Mouse (Mus musculus): ENCODE measurements around the gene Ehf. TPM values are rescaled to one million over a fixed set of nuclear protein-coding genes. Genes with fewer than 3 reads are reported as not detected.

Ehf gene
- polyA plus RNA-seq, 1 experiment from 2014 or later, result not detected

- Histone ChIP-seq H3K4me2 (no peak overlapping the region), H3K27me3 (replicated peaks) (no peaks in the 10 kb centered on the region), H3K4me1 (0 out of 2 replicates have a peak, but pooled peaks cover 4% of the 10 kb centered on the region), H3K36me3 (no peaks in the 10 kb centered on the region), H3K9ac (replicated peaks) (no peak overlapping the region), H3K4me3 (replicated peaks) (no peak overlapping the region), H3K27ac (replicated peaks) (no peak overlapping the region), H3K9me3 (replicated peaks) (no peaks in the 10 kb centered on the region)
- 21% methylated on average over 3 of the region's 3 CpGs for WGBS
- ATAC-seq (ENCODE audit: low FRiP score), result no peak
These were observed 9.9 kb downstream of the Ehf start for GRCm38 (mm10) chr2:103293214-103293613.

GRCm38 (mm10) chr2:103290705-103291269 lies 12.3 kb downstream of the Ehf start:
- H3K36me3 ChIP-seq, result no peaks in the 10 kb centered on the region
- H3K4me2 ChIP-seq, result no peak overlapping the region
- H3K4me3 ChIP-seq (replicated peaks), result no peak overlapping the region
- no peak for ATAC-seq (ENCODE audit: low FRiP score)
- 23% methylated on average over 2 of the region's 2 CpGs for WGBS
- 0 out of 2 replicates have a peak, but pooled peaks cover 4% of the 10 kb centered on the region for H3K4me1 ChIP-seq
- no peak overlapping the region for H3K27ac ChIP-seq (replicated peaks)
- no peak overlapping the region for H3K9ac ChIP-seq (replicated peaks)
- H3K27me3 ChIP-seq (replicated peaks), result no peaks in the 10 kb centered on the region
- H3K9me3 ChIP-seq (replicated peaks), result no peaks in the 10 kb centered on the region

- 0 out of 2 replicates have a peak, but pooled peaks cover 4% of the 10 kb centered on the region for H3K4me1 ChIP-seq
- WGBS, result 95% methylated on average over 3 of the region's 3 CpGs
- H3K9ac ChIP-seq (replicated peaks), result no peak overlapping the region
- ATAC-seq (ENCODE audit: low FRiP score), result no peak
- H3K27me3 ChIP-seq (replicated peaks), result no peaks in the 10 kb centered on the region
- no peak overlapping the region for H3K27ac ChIP-seq (replicated peaks)
- H3K4me3 ChIP-seq (replicated peaks), result no peak overlapping the region
- no peak overlapping the region for H3K4me2 ChIP-seq
- no peaks in the 10 kb centered on the region for H3K9me3 ChIP-seq (replicated peaks)
- no peaks in the 10 kb centered on the region for H3K36me3 ChIP-seq
These were observed 12.9 kb downstream of the Ehf start for GRCm38 (mm10) chr2:103290167-103290566.

- H3K4me1 ChIP-seq, result 0 out of 2 replicates have a peak, but pooled peaks cover 4% of the 10 kb centered on the region
- H3K27ac ChIP-seq (replicated peaks), result no peak overlapping the region
- no peaks in the 10 kb centered on the region for H3K36me3 ChIP-seq
- no peak overlapping the region for H3K9ac ChIP-seq (replicated peaks)
- H3K9me3 ChIP-seq (replicated peaks), result no peaks in the 10 kb centered on the region
- WGBS, result 84% methylated on average over 7 of the region's 7 CpGs
- ATAC-seq (ENCODE audit: low FRiP score), result no peak
- H3K4me3 ChIP-seq (replicated peaks), result no peak overlapping the region
- no peaks in the 10 kb centered on the region for H3K27me3 ChIP-seq (replicated peaks)
- no peak overlapping the region for H3K4me2 ChIP-seq
These were observed 13.6 kb downstream of the Ehf start for GRCm38 (mm10) chr2:103289407-103289950.

GRCm38 (mm10) chr2:103287716-103288115 lies 15.4 kb downstream of the Ehf start:
- ATAC-seq (ENCODE audit: low FRiP score), result no peak
- Histone ChIP-seq H3K36me3 (no peaks in the 10 kb centered on the region), H3K27me3 (replicated peaks) (no peaks in the 10 kb centered on the region), H3K9me3 (replicated peaks) (no peaks in the 10 kb centered on the region), H3K4me3 (replicated peaks) (no peak overlapping the region), H3K4me1 (no peaks in the 10 kb centered on the region), H3K27ac (replicated peaks) (no peak overlapping the region), H3K4me2 (no peak overlapping the region), H3K9ac (replicated peaks) (no peak overlapping the region)
- WGBS, result 75% methylated on average over 5 of the region's 5 CpGs

- no peaks in the 10 kb centered on the region for H3K4me1 ChIP-seq
- H3K9me3 ChIP-seq (replicated peaks), result no peaks in the 10 kb centered on the region
- no peak overlapping the region for H3K4me2 ChIP-seq
- no peak overlapping the region for H3K4me3 ChIP-seq (replicated peaks)
- H3K9ac ChIP-seq (replicated peaks), result no peak overlapping the region
- no peaks in the 10 kb centered on the region for H3K36me3 ChIP-seq
- H3K27ac ChIP-seq (replicated peaks), result no peak overlapping the region
- H3K27me3 ChIP-seq (replicated peaks), result no peaks in the 10 kb centered on the region
- no peak for ATAC-seq (ENCODE audit: low FRiP score)
- whole genome bisulfite sequencing, result 18% methylated on average over 2 of the region's 2 CpGs
These were observed 17.5 kb downstream of the Ehf start for GRCm38 (mm10) chr2:103285561-103285960.

- WGBS, result 81% methylated on average over 8 of the region's 8 CpGs
- Histone ChIP-seq H3K4me1 (no peaks in the 10 kb centered on the region), H3K9me3 (replicated peaks) (no peaks in the 10 kb centered on the region), H3K36me3 (no peaks in the 10 kb centered on the region), H3K27ac (replicated peaks) (no peak overlapping the region), H3K4me2 (no peak overlapping the region), H3K27me3 (replicated peaks) (no peaks in the 10 kb centered on the region), H3K4me3 (replicated peaks) (no peak overlapping the region), H3K9ac (replicated peaks) (no peak overlapping the region)
- no peak for ATAC-seq (ENCODE audit: low FRiP score)
These were observed 19.3 kb downstream of the Ehf start for GRCm38 (mm10) chr2:103283730-103284129.

- Histone ChIP-seq H3K27me3 (replicated peaks) (no peaks in the 10 kb centered on the region), H3K4me3 (replicated peaks) (no peak overlapping the region), H3K27ac (replicated peaks) (no peak overlapping the region), H3K9ac (replicated peaks) (no peak overlapping the region), H3K36me3 (no peaks in the 10 kb centered on the region), H3K4me1 (no peaks in the 10 kb centered on the region), H3K9me3 (replicated peaks) (no peaks in the 10 kb centered on the region), H3K4me2 (no peak overlapping the region)
- no peak for ATAC-seq (ENCODE audit: low FRiP score)
- 73% methylated on average over 8 of the region's 8 CpGs for WGBS
These were observed 20.8 kb downstream of the Ehf start for GRCm38 (mm10) chr2:103282184-103282750.

- H3K4me3 ChIP-seq (replicated peaks), result no peak overlapping the region
- H3K27ac ChIP-seq (replicated peaks), result no peak overlapping the region
- ATAC-seq (ENCODE audit: low FRiP score), result no peak
- no peak overlapping the region for H3K4me2 ChIP-seq
- H3K4me1 ChIP-seq, result no peaks in the 10 kb centered on the region
- no peak overlapping the region for H3K9ac ChIP-seq (replicated peaks)
- H3K9me3 ChIP-seq (replicated peaks), result no peaks in the 10 kb centered on the region
- 94% methylated on average over 1 of the region's 1 CpGs for WGBS
- no peaks in the 10 kb centered on the region for H3K27me3 ChIP-seq (replicated peaks)
- no peaks in the 10 kb centered on the region for H3K36me3 ChIP-seq
These were observed 23.2 kb downstream of the Ehf start for GRCm38 (mm10) chr2:103279927-103280326.

- Histone ChIP-seq H3K27ac (replicated peaks) (no peak overlapping the region), H3K4me1 (no peaks in the 10 kb centered on the region), H3K4me2 (no peak overlapping the region), H3K4me3 (replicated peaks) (no peak overlapping the region), H3K9me3 (replicated peaks) (no peaks in the 10 kb centered on the region), H3K9ac (replicated peaks) (no peak overlapping the region), H3K27me3 (replicated peaks) (no peaks in the 10 kb centered on the region), H3K36me3 (no peaks in the 10 kb centered on the region)
- WGBS, result 88% methylated on average over 1 of the region's 1 CpGs
- ATAC-seq (ENCODE audit: low FRiP score), result no peak
These were observed 24.6 kb downstream of the Ehf start for GRCm38 (mm10) chr2:103278476-103278875.

- H3K27me3 ChIP-seq (replicated peaks), result no peaks in the 10 kb centered on the region
These were observed 25.3 kb downstream of the Ehf start for GRCm38 (mm10) chr2:103277794-103278193.

GRCm38 (mm10) chr2:103275316-103275960 lies 27.6 kb downstream of the Ehf start:
- WGBS, result 86% methylated on average over 6 of the region's 6 CpGs

More at GRCm38 (mm10) chr2:103277794-103278193, 25.3 kb downstream of the Ehf start:
- 50% methylated on average over 1 of the region's 1 CpGs for WGBS
- no peak overlapping the region for H3K9ac ChIP-seq (replicated peaks)
- H3K27ac ChIP-seq (replicated peaks), result no peak overlapping the region
- H3K4me3 ChIP-seq (replicated peaks), result no peak overlapping the region
- no peaks in the 10 kb centered on the region for H3K4me1 ChIP-seq
- H3K9me3 ChIP-seq (replicated peaks), result no peaks in the 10 kb centered on the region
- no peaks in the 10 kb centered on the region for H3K36me3 ChIP-seq
- no peak overlapping the region for H3K4me2 ChIP-seq
- ATAC-seq (ENCODE audit: low FRiP score), result no peak

More at GRCm38 (mm10) chr2:103275316-103275960, 27.6 kb downstream of the Ehf start:
- no peak overlapping the region for H3K9ac ChIP-seq (replicated peaks)
- H3K9me3 ChIP-seq (replicated peaks), result no peaks in the 10 kb centered on the region
- H3K27ac ChIP-seq (replicated peaks), result no peak overlapping the region
- no peaks in the 10 kb centered on the region for H3K27me3 ChIP-seq (replicated peaks)
- H3K4me2 ChIP-seq, result no peak overlapping the region
- H3K4me3 ChIP-seq (replicated peaks), result no peak overlapping the region
- ATAC-seq (ENCODE audit: low FRiP score), result no peak
- H3K36me3 ChIP-seq, result no peaks in the 10 kb centered on the region
- no peaks in the 10 kb centered on the region for H3K4me1 ChIP-seq
